Mouse (Mus musculus) C2C12 (cell line): ENCODE results near the gene Ptpn14. TPM values are rescaled to one million over a fixed set of nuclear protein-coding genes. Genes with fewer than 3 reads are reported as not detected.

Experiments used
- H3K27me3 ChIP-seq: one replicate; pipeline ENCODE4 v1.6.1; 2011; ENCODE audit not compliant: control insufficient read depth, insufficient read depth, insufficient read length
- H3K36me3 ChIP-seq: one replicate; pipeline ENCODE4 v1.6.1; 2011; ENCODE audit not compliant: control insufficient read depth, insufficient read depth
- H3K4me3 ChIP-seq: one replicate; pipeline ENCODE4 v1.5.1; 2011; ENCODE audit warnings: mild to moderate bottlenecking, control low read depth; ENCODE audit not compliant: poor library complexity, insufficient read depth, severe bottlenecking
- H3K79me2 ChIP-seq: one replicate; pipeline ENCODE4 v1.6.1; 2011; ENCODE audit not compliant: control insufficient read depth, insufficient read depth
- H3K79me3 ChIP-seq: one replicate; pipeline ENCODE4 v1.6.1; 2011; ENCODE audit warnings: low read depth, control low read depth
- H3ac ChIP-seq: one replicate; pipeline ENCODE3; 2011; ENCODE audit warnings: low read depth; ENCODE audit not compliant: control insufficient read depth, insufficient read length
- CEBPB ChIP-seq: IDR thresholded peaks from one replicate; pipeline ENCODE4 v1.6.1; 2011; ENCODE audit warnings: low read depth, mild to moderate bottlenecking, control low read depth, moderate library complexity
- CTCF ChIP-seq: IDR thresholded peaks from one replicate; pipeline ENCODE4 v1.5.1; 2011; ENCODE audit not compliant: control insufficient read depth, insufficient read depth, insufficient read length
- FOSL1 ChIP-seq: IDR thresholded peaks from one replicate; pipeline ENCODE4 v1.8.0; 2011; ENCODE audit warnings: mild to moderate bottlenecking, low read length; ENCODE audit not compliant: poor library complexity, insufficient read depth, severe bottlenecking
- MAX ChIP-seq: IDR thresholded peaks from one replicate; pipeline ENCODE4 v1.6.1; 2011; ENCODE audit warnings: mild to moderate bottlenecking, control low read depth
- MYOD1 ChIP-seq: IDR thresholded peaks from one replicate; pipeline ENCODE4 v1.6.1; 2011; ENCODE audit warnings: low read depth; ENCODE audit not compliant: control insufficient read depth, insufficient read length
- MYOG ChIP-seq: IDR thresholded peaks from one replicate; pipeline ENCODE4 v1.6.1; 2011; ENCODE audit not compliant: control insufficient read depth, insufficient read length; ENCODE audit errors: extremely low read depth
- USF1 ChIP-seq: IDR thresholded peaks from one replicate; pipeline ENCODE4 v1.6.1; 2011; ENCODE audit warnings: low read depth, mild to moderate bottlenecking, control low read depth, moderate library complexity
- polyA plus RNA-seq: library from polyadenylated mRNA; unstranded; fragments of >200 nt; fragmentation: generic; extraction: Trizol; gene quantifications from one replicate; pipeline ENCODE4 v1.2.1, GENCODE M21; 2012; ENCODE audit warnings: missing spikeins

The Ptpn14 gene
- polyA plus RNA-seq, 1 experiment, result 23.4 TPM

GRCm38 (mm10) chr1:189870539-189870938 lies 142.5 kb downstream of the Ptpn14 start:
- Histone ChIP-seq H3K79me3 (no peaks in the 10 kb centered on the region), H3K79me2 (no peaks in the 10 kb centered on the region), H3ac (no peak overlapping the region), H3K36me3 (peaks cover 34% of the 10 kb centered on the region), H3K4me3 (no peak overlapping the region), H3K27me3 (no peaks in the 10 kb centered on the region)
- TF ChIP-seq MYOG (no peak), USF1 (no peak), CTCF (peak; percentile 8), MAX (no peak)

GRCm38 (mm10) chr1:189871625-189872024 lies 143.6 kb downstream of the Ptpn14 start:
- Histone ChIP-seq H3K27me3 (no peaks in the 10 kb centered on the region), H3K79me2 (no peaks in the 10 kb centered on the region), H3ac (no peak overlapping the region), H3K4me3 (no peak overlapping the region), H3K79me3 (no peaks in the 10 kb centered on the region), H3K36me3 (peaks cover 25% of the 10 kb centered on the region)
- no peak for TF ChIP-seq CEBPB
- TF ChIP-seq CTCF, result no peak
- no peak for TF ChIP-seq USF1
- no peak for TF ChIP-seq MAX
- TF ChIP-seq MYOG, result no peak
- TF ChIP-seq MYOD1, result no peak
- no peak for TF ChIP-seq FOSL1

DNA sequence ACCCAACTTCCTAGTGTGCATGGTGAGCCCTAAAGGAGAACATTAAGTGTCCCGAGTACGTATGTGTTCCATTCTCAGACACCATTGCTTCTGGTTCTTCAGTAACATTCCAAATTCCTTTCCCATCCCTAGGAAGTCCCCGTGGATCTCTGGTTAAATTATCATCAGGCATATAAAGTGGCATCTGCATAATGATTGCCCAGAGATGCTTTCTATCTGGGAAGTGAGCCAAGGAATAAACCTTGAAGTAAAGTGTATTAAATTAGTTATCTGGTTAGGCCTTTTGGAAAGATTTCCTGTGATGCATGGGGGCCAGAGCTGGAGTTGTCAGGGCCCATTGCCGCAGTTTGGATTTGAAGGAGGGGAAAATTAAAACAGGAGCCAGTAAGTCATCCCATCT lies 144.0 kb downstream of the Ptpn14 start:
- Histone ChIP-seq H3K4me3 (no peak overlapping the region), H3K79me2 (no peaks in the 10 kb centered on the region), H3K36me3 (peaks cover 27% of the 10 kb centered on the region), H3ac (no peak overlapping the region), H3K79me3 (no peaks in the 10 kb centered on the region), H3K27me3 (no peaks in the 10 kb centered on the region)
- TF ChIP-seq FOSL1 (no peak), CTCF (no peak), USF1 (no peak), MYOD1 (no peak), MYOG (no peak), MAX (no peak), CEBPB (no peak)

DNA sequence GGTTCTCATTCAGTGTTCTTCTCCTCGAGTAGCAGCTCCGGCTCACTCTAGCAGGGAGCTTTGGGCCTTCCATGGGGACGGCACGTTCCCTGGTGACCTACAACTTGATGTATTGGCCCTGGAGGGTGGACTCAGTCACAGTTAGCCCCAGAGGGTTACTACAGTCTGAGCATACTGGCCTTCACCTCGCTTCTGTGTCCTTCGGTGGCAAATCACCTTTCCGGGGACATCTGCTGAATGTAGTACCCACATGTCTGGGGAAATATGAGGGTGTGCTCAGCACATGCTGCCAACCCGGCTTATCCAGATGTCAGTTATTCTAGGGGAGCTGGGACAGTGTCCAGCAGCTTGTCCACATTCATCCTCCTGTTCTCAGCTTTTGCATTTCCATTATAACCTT lies 145.5 kb downstream of the Ptpn14 start:
- Histone ChIP-seq H3ac (no peak overlapping the region), H3K4me3 (no peak overlapping the region), H3K79me2 (no peaks in the 10 kb centered on the region), H3K27me3 (no peaks in the 10 kb centered on the region), H3K79me3 (no peaks in the 10 kb centered on the region), H3K36me3 (peaks cover 34% of the 10 kb centered on the region)
- TF ChIP-seq CEBPB (no peak), MAX (no peak), FOSL1 (no peak), MYOD1 (no peak), USF1 (no peak), CTCF (no peak), MYOG (no peak)

DNA sequence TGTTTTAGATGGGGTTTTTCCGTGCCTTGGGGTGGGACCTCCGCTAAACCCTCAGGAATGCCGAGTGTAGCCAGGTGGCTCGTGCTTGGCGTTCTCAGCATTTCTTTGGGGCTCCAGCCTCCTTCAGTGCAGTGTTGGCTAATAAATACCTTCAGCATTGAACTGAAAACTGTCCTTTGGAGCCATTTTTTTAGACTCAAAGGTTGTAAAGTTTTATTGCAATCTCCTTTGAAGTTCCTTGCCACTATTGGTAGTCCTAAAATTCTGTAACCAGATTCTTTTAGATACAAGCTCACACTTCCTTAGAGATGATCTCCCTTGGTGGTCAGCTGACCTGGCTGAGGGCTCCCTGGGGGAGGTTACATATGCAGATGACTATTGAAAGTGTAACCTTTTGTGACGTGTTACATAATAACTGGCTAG lies 147.4 kb downstream of the Ptpn14 start:
- no peak overlapping the region for H3K4me3 ChIP-seq
- TF ChIP-seq USF1, result peak; percentile 65
- no peak for TF ChIP-seq CEBPB
- H3K36me3 ChIP-seq, result peaks cover 29% of the 10 kb centered on the region
- no peaks in the 10 kb centered on the region for H3K79me3 ChIP-seq
- H3K27me3 ChIP-seq, result no peaks in the 10 kb centered on the region
- H3K79me2 ChIP-seq, result no peaks in the 10 kb centered on the region
- no peak overlapping the region for H3ac ChIP-seq

DNA sequence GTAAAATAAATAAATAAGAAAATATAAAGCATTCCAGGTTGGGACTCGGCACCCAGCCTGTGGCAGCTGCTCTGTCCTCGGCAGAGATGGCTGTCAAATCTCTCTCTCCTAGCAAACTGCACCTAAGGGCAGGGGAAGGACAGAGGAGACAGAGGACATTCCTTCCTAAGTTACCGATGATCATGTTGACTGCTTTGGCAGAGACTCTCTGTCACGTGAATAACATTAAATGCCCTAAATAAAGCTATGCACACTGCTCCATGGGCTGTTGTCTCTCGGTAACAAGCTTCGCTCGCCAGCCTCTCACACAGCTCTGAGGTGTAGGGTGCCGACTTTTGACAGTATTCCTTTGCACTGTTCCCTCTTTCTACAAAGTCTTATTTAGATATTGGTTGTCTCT lies 148.1 kb downstream of the Ptpn14 start:
- TF ChIP-seq MAX (no peak), USF1 (no peak), MYOD1 (no peak), MYOG (no peak), FOSL1 (no peak), CEBPB (no peak), CTCF (no peak)
- Histone ChIP-seq H3K27me3 (no peaks in the 10 kb centered on the region), H3K4me3 (no peak overlapping the region), H3K79me2 (no peaks in the 10 kb centered on the region), H3ac (no peak overlapping the region), H3K36me3 (peaks cover 23% of the 10 kb centered on the region), H3K79me3 (no peaks in the 10 kb centered on the region)

GRCm38 (mm10) chr1:189879212-189879611 lies 151.1 kb downstream of the Ptpn14 start:
- no peaks in the 10 kb centered on the region for H3K79me2 ChIP-seq
- H3K4me3 ChIP-seq, result no peak overlapping the region
- H3ac ChIP-seq, result no peak overlapping the region
- no peaks in the 10 kb centered on the region for H3K79me3 ChIP-seq
- H3K36me3 ChIP-seq, result peaks cover 16% of the 10 kb centered on the region
- no peaks in the 10 kb centered on the region for H3K27me3 ChIP-seq
- no peak for TF ChIP-seq CEBPB
- no peak for TF ChIP-seq MAX
- no peak for TF ChIP-seq MYOD1
- no peak for TF ChIP-seq MYOG
- no peak for TF ChIP-seq USF1
- no peak for TF ChIP-seq FOSL1
- no peak for TF ChIP-seq CTCF
